Mouse (Mus musculus) kidney, postnatal 4 days (tissue): ENCODE results near the gene Glmn.

Source experiments
- DNase-seq, 2 experiments: peaks; one replicate each; pipeline ENCODE4 v3.0.0; 2021; ENCODE audit warnings: mixed read lengths in 2 of 2

The Glmn gene

GRCm38 (mm10) chr5:107597301-107598077, at the start of gene Glmn, which contains the start of gene Rpap2:
Gene Glmn, minus strand, starts transcription at chr5:107597888.
Gene Rpap2, plus strand, starts transcription at chr5:107597373.
- DNase-seq = peak; percentile 88 to 92

- DNase-seq = no peak
Measured at GRCm38 (mm10) chr5:107645935-107646334, 48.2 kb upstream of the Glmn start.

- no peak for DNase-seq
Measured at GRCm38 (mm10) chr5:107644595-107644994, 46.9 kb upstream of the Glmn start.

DNA sequence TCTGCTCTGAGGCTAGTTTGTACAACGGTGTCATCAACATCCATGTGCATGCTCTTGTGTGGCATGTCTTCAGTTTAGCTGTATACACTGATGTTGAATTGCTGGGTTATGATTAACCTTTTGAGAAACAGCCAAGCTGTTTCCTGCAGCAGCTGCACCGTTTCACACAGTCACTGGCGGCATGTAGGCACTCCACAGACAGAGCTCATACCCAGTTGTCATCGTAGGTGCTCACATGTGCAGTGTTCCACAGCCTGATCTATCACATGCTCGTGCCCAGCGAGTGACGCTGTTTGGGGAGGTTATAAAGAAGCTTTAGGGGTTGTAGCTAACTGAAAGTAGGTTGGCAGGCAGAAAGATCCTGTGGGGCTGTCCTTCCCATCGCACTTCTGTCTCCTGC, 40.7 kb upstream of the Glmn start:
- no peak for DNase-seq

DNA sequence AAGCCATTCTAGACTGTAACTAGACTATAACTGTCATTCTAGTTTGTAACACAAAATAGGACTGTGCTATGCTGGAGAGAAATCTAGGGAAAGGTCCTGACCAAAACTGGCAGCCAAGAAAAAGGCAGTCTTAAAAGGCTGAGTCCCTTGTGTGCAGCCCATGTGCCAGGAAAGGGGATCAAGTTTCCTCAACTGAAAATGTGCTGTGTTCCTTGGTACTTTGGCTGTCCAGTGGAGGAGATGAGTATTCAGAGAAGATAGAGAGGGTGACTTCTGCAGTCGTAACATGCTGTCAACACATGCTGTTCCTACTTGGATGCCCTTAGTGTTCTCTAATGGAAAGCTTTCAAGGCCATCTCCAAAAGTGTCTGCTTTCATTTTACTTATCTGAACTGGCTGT, 39.4 kb upstream of the Glmn start:
- no peak for DNase-seq

DNA sequence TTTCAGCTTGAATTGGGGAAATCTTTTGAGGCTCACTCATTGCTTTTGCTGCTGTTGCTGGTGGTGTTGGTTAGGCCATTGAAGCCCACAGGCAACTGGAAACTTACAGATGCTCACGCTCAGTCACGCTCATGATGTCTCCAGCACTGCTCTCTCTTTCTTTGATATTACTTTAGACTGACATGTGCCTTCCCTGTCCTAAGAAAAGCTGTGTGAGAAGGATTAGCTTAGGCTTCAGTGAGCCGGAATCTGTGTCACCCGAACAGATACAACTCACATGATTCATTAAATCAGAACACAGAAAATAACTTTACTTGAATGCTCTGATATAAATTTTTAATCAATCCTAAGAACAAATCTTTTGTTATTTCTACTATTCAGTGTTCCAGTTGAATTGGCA, 36.0 kb upstream of the Glmn start:
- DNase-seq = no peak

DNA sequence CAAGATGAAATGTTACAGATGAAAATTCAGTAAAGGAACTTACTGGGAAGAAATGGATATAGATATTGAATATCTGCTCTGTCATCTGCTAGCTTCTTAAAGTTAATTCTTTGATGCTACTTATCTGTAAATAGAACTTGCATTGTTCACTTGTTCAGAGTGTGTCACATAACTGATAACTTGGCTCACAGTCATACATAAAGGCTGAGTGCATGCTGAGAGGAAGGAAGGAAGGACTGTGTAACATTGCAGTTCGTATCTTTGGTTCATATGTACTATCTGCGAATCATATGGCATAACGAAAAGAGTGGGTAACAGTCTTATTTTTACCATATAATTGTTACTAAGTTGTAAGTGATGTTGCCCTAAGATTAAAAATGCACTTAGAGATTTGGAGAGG, 23.6 kb upstream of the Glmn start:
- no peak for DNase-seq

DNA sequence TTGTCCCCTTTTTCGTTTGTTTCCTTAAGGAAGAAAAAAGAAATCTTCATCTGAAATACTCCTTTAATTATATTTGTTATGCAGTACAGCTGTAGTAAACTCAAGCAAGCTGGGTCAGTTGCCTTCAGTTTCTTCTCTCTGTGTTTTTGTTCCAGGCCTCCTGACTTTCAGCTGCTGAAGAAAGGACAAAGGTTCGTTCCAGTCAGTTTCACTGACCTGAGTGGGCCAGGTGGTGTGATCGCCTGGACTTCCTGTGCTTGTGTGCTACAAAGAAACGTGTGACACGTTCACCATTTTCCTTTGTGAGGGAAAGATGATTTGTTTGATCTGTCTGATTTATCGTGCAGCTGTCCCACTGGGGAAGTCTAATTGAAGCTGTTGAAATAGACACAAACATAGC, 20.3 kb upstream of the Glmn start:
- no peak for DNase-seq

DNA sequence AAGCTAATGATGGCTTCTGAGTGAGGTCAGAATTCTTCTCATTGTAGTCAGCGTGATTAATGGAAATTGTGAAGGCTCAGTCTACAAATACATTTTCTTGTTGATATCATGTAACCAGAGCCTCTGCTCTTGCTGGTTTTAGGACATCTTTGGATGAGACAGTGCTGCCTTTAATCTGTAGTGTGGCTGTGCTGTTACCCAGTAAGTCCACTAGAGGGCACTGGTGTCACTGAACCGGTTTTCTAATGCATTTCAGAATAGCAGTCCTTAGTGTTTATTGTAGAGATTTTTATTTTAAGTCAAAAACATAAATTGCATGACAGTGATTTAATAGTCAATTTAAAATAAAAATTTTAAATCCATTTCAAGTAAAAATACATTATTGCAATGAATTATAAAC, 13.5 kb upstream of the Glmn start:
- peak; percentile 67 to 72 for DNase-seq

- no peak for DNase-seq
Measured at GRCm38 (mm10) chr5:107598380-107598779, 692 bp upstream of the Glmn start.

GRCm38 (mm10) chr5:107569148-107569547, 28.5 kb downstream of the Glmn start:
- DNase-seq = no peak

GRCm38 (mm10) chr5:107556969-107557368, 40.7 kb downstream of the Glmn start:
- DNase-seq = no peak

DNA sequence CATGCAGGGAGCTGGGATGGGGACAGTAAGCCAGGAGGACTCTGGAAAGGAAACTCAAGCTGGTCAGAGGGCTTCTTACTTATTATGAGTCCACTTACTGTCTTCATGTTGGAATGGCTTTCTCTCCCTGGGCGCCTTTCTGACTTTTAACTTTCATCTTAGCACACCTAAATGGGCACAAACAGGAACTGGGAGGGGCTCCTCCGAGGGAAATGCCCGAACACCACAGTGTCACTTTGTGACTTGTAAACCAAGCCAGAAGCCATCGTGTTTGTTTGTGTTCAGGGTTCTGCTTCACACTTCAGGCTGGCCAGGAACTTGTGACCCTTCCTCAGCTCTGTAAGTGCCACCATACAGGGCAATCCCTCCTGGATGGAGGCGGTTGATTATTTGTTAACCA, 43.4 kb downstream of the Glmn start:
- no peak for DNase-seq

GRCm38 (mm10) chr5:107548444-107548843, 49.2 kb downstream of the Glmn start:
- DNase-seq = no peak

DNA sequence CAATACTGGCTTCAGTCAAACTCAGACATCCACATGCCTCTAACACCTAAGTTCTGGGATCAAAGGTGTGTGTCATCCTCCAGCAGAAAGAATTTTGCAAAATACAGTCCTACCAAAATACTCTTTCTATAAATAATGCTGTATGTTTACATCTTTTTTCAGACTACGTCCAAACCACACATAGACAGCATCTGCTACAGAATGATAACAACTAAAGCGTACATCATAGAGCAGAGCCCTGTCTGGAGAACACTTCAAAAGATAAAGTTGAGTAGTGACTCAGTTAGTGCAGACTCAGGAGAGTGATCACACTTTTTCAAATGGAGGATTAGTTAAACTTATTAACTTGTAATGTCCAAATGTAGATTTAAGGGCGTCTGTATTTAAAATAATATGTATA, 49.7 kb downstream of the Glmn start:
- DNase-seq = no peak

- no peak for DNase-seq
Measured at GRCm38 (mm10) chr5:107545927-107546326, 51.8 kb downstream of the Glmn start.

- peak; percentile 10 to 31 for DNase-seq
Measured at GRCm38 (mm10) chr5:107541696-107542095, 56.0 kb downstream of the Glmn start.

DNA sequence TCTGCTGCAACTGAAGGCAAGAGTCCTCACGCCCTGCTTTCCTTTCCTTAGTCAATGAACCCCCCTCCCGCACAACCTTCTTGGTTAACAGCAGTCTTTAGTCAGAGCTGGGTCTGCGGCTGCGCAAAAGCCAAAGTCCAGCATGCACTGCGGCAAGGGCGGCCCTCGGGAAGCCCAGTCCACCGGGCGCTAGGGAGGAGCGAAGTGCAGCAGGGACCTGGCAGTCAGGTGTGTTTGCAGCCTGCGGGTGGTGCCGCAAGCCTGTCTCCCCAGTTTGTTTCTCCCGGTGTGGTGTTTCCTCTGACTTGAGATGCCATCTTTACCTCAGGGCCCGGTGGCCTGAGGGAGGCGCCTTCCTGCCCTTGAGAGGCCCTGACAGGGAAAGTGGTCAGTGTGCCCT, 63.1 kb downstream of the Glmn start, which contains the start of gene 1700028K03Rik:
Gene 1700028K03Rik (plus strand): TSS at position 129 of the 400 bp plus-strand sequence.
- DNase-seq = no peak

DNA sequence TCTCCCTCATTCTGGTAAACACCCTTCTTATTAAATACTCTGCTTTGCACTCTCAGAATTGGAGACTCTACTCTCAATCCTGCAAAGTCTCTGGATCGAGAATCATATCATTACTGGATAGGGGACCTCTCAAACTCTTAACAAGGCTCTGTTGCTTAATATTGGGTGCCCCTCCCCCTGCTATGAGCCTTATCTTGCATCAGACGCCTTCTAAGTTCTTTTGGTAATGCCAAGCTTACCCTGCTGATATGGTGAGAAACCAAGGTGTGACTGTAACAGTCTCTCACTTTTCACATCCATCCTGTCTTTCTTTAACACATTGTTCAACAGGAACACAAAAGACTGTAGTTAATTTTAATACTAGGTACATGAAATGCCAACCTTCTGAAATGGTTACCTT, 64.1 kb downstream of the Glmn start:
- no peak for DNase-seq

DNA sequence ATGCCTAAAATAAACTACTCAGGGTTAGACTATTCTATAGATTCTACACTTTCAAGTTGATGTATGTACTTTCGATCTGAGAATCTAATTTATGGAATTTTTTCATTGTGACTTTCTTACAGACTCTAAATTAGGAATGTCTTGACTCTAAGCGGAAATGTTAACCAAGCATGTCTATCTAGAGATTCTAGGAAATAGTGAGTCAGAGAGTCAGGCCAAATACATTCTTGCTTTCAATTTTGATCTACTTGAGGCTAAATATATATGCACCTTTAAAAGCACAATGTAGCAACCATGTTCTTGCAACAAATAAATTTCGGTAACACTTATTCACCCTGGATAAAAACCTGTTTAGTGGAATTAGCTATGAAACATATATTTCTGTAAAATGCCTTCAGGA, 68.8 kb downstream of the Glmn start:
- no peak for DNase-seq

GRCm38 (mm10) chr5:107524281-107524680, 73.4 kb downstream of the Glmn start:
- DNase-seq = no peak

DNA sequence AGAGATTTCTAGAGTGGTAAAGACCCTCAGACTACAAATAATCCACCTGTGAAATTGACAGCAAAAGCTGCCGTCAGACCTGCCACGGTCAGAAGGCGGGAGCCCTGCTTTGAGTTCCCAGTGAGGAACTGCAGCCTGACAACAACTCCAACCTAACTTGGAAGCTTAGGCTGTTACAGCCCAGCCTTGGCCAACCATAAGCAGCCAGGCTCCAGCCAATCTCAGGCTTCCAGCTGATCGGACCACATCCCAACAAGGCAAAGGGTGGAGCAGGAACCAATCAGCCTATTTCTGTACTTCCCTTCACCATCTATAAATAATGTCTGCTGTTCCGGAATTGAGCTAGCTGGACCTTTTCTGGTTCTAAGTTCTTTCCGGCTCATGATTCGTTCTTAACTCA, 75.8 kb downstream of the Glmn start:
- DNase-seq = peak; percentile 26 to 53

DNA sequence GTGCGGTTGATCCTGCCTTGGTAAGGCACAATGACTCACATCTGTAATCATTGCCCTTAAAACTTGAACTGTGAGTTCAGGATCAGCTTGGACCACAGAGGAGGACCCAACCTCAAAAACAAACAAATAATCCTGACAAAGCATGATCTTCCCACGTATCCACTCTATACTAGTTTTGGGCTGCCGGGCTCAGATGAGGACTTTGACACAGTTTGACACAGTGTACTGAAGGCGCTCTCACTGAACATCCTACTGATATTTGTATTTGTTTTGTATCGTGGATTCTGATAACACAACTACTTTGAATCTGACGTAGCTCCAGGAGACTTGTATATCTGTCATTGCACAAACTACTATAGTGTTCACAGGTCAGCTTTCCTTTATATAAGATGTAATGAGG, 76.3 kb downstream of the Glmn start:
- no peak for DNase-seq

GRCm38 (mm10) chr5:107518602-107519001, 79.1 kb downstream of the Glmn start:
- no peak for DNase-seq

DNA sequence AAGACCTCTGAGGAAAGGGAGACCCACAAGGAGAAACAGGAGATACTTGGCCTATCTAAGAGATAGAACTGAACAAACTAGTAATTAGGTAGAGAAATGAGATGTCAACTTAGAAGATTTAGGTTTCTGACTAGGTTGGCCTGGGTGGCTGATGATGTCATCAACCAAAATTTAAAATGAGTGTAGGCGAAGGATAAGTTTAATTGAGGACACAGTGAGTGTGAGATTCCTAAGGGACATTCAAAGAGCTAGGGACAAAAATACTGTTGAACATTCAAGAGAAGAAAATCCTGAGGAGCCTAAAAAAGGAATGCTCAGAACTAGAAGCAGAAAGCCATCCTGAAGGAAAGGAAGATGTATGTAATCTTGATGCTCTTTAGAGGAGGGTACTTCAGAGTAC, 81.6 kb downstream of the Glmn start:
- DNase-seq = no peak
